Mouse (Mus musculus): Measurements from ENCODE around the gene Olfr155. TPM values are rescaled to one million over a fixed set of nuclear protein-coding genes. Genes with fewer than 3 reads are reported as not detected.

The Olfr155 gene
- polyA plus RNA-seq (2014; fragmentation: Nextera tagmentation; extraction: Ambion mirVana) = not detected in 2 replicates

GRCm38 (mm10) chr4:43851265-43851664, at the start of gene Olfr155:
TSS of gene Olfr155 (plus strand) at chr4:43851565.
- Histone ChIP-seq H3K4me2 (ENCODE audit: low read depth, low read length) (no peak within 1 kb of the TSS), H3K27ac (replicated peaks; ENCODE audit: low read depth, low read length) (no peak within 1 kb of the TSS), H3K27me3 (replicated peaks; ENCODE audit: control insufficient read depth, insufficient read depth, low read length) (no peaks in the 10 kb centered on the region), H3K9ac (ENCODE audit: low read depth, low read length) (no peak within 1 kb of the TSS), H3K36me3 (ENCODE audit: control insufficient read depth, insufficient read depth, low read length) (no peaks in the 10 kb centered on the region), H3K9me3 (ENCODE audit: control insufficient read depth, low read length) (no peaks in the 10 kb centered on the region), H3K4me1 (ENCODE audit: control insufficient read depth, insufficient read depth, low read length) (no peaks in the 10 kb centered on the region), H3K4me3 (ENCODE audit: low read depth, low read length) (no peak within 1 kb of the TSS)
- ATAC-seq (ENCODE audit: low read depth) = no peak
- 80% methylated on average over 6 of the region's 6 CpGs for WGBS
- DNase-seq (ENCODE audit: low spot score) = no peak

GRCm38 (mm10) chr4:43822896-43823550, 28.3 kb upstream of the Olfr155 start:
- no peak for DNase-seq (ENCODE audit: low spot score)
- Histone ChIP-seq H3K36me3 (ENCODE audit: control insufficient read depth, insufficient read depth, low read length) (no peaks in the 10 kb centered on the region), H3K27ac (replicated peaks; ENCODE audit: low read depth, low read length) (no peak overlapping the region), H3K9me3 (ENCODE audit: control insufficient read depth, low read length) (no peaks in the 10 kb centered on the region), H3K4me3 (ENCODE audit: low read depth, low read length) (no peak overlapping the region), H3K4me1 (ENCODE audit: control insufficient read depth, insufficient read depth, low read length) (0 out of 2 replicates have a peak, but pooled peaks cover 2% of the 10 kb centered on the region), H3K9ac (ENCODE audit: low read depth, low read length) (no peak overlapping the region), H3K4me2 (ENCODE audit: low read depth, low read length) (no peak overlapping the region), H3K27me3 (replicated peaks; ENCODE audit: control insufficient read depth, insufficient read depth, low read length) (no peaks in the 10 kb centered on the region)
- WGBS = 86% methylated on average over 13 of the region's 13 CpGs
- no peak for ATAC-seq (ENCODE audit: low read depth)

DNA sequence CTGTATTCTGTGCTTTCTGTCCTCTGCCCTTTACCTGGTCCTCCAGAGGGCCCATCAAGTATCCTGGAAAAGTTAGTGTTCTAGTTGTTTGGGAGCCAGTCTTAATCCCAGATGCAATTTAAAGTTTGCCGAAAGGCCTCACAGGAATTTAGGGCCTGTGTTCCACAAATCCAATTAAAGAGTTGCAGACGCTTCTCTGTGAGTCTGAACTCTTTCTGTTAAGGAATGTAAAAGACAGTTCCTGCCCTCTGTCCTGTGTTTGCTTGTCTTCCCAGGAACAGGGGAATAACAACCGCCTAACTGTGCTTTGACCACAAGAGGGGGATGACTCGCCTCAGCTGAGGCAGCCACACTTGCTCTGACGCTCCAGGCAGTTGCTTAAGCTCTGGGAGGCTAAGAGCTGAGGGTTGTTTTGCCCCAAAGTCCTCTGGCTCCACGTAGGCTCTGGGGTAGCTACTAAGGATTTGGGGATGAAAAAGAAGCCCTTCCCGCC, 27.5 kb upstream of the Olfr155 start, which contains the start of gene Olfr156:
TSS of gene Olfr156 (minus strand) at position 51 of the 493 bp plus-strand sequence.
- ATAC-seq (ENCODE audit: low read depth) = no peak; the same call in 1 of the 2 replicates
- DNase-seq (ENCODE audit: low spot score) = peak; percentile 81
- Histone ChIP-seq H3K4me1 (ENCODE audit: control insufficient read depth, insufficient read depth, low read length) (0 out of 2 replicates have a peak, but pooled peaks cover 2% of the 10 kb centered on the region), H3K9me3 (ENCODE audit: control insufficient read depth, low read length) (no peaks in the 10 kb centered on the region), H3K4me2 (ENCODE audit: low read depth, low read length) (no peak within 1 kb of the TSS), H3K36me3 (ENCODE audit: control insufficient read depth, insufficient read depth, low read length) (no peaks in the 10 kb centered on the region), H3K4me3 (ENCODE audit: low read depth, low read length) (no peak within 1 kb of the TSS), H3K27ac (replicated peaks; ENCODE audit: low read depth, low read length) (0 out of 2 replicates have a peak within 1 kb of the TSS, but pooled peaks have one; percentile 11), H3K27me3 (replicated peaks; ENCODE audit: control insufficient read depth, insufficient read depth, low read length) (no peaks in the 10 kb centered on the region), H3K9ac (ENCODE audit: low read depth, low read length) (0 out of 2 replicates have a peak within 1 kb of the TSS, but pooled peaks have one; percentile 34)
- WGBS = 7% methylated on average over 7 of the region's 7 CpGs

- WGBS = 90% methylated on average over 4 of the region's 4 CpGs
- Histone ChIP-seq H3K9ac (ENCODE audit: low read depth, low read length) (no peak overlapping the region), H3K4me2 (ENCODE audit: low read depth, low read length) (no peak overlapping the region), H3K27me3 (replicated peaks; ENCODE audit: control insufficient read depth, insufficient read depth, low read length) (no peaks in the 10 kb centered on the region), H3K9me3 (ENCODE audit: control insufficient read depth, low read length) (no peaks in the 10 kb centered on the region), H3K4me1 (ENCODE audit: control insufficient read depth, insufficient read depth, low read length) (no peaks in the 10 kb centered on the region), H3K4me3 (ENCODE audit: low read depth, low read length) (no peak overlapping the region), H3K27ac (replicated peaks; ENCODE audit: low read depth, low read length) (no peak overlapping the region), H3K36me3 (ENCODE audit: control insufficient read depth, insufficient read depth, low read length) (no peaks in the 10 kb centered on the region)
- ATAC-seq (ENCODE audit: low read depth) (no peak), DNase-seq (ENCODE audit: low spot score) (no peak)
Observed at GRCm38 (mm10) chr4:43828806-43829205, 22.6 kb upstream of the Olfr155 start.

DNA sequence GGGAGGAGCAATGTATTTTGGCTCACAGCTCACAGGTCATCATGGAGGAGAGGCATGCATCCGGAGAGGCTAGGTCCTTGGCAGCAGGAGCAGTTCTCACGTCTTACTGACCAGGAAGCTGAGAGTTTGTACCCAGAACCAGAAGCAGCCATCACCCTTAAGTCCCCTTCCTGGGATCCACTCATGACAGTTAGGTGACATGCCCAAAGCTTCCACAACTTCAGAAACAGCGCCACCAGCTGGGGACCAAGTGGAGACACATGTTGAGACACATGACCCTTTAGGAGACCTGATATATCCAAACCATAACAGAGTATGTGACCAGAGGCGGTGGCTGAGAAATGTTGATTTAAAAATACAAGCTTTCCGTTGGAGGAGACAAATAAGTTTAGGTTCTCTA, 19.3 kb upstream of the Olfr155 start:
- Histone ChIP-seq H3K27ac (replicated peaks; ENCODE audit: low read depth, low read length) (no peak overlapping the region), H3K4me1 (ENCODE audit: control insufficient read depth, insufficient read depth, low read length) (no peaks in the 10 kb centered on the region), H3K4me3 (ENCODE audit: low read depth, low read length) (no peak overlapping the region), H3K27me3 (replicated peaks; ENCODE audit: control insufficient read depth, insufficient read depth, low read length) (no peaks in the 10 kb centered on the region), H3K4me2 (ENCODE audit: low read depth, low read length) (no peak overlapping the region), H3K9me3 (ENCODE audit: control insufficient read depth, low read length) (no peaks in the 10 kb centered on the region), H3K9ac (ENCODE audit: low read depth, low read length) (no peak overlapping the region), H3K36me3 (ENCODE audit: control insufficient read depth, insufficient read depth, low read length) (no peaks in the 10 kb centered on the region)
- ATAC-seq (ENCODE audit: low read depth) (no peak), DNase-seq (ENCODE audit: low spot score) (no peak)
- 72% methylated on average over 5 of the region's 5 CpGs for WGBS

DNA sequence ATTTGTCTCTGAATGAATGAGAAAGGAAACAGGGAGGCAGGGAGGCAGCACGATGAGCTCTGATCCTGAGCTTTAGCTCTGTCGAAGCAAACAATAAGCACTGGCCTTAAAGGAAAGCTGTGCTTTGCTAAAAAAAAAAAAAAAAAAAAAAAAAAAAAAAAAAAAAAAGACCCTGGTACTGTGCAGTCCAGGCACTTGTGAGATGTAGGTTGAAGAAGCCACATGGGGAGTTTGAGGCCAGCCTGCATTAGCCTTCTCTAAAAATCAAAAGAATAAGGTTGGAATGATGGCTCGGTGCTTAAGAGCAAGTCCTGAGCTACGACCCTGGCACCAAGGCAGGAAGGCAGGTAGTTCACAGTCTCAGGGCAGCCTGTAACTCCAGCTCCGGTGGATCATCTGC, 17.6 kb upstream of the Olfr155 start:
- H3K27me3 ChIP-seq (replicated peaks; ENCODE audit: control insufficient read depth, insufficient read depth, low read length) = no peaks in the 10 kb centered on the region

GRCm38 (mm10) chr4:43834749-43835148, 16.6 kb upstream of the Olfr155 start:
- H3K9me3 ChIP-seq (ENCODE audit: control insufficient read depth, low read length) = no peaks in the 10 kb centered on the region
- no peaks in the 10 kb centered on the region for H3K27me3 ChIP-seq (replicated peaks; ENCODE audit: control insufficient read depth, insufficient read depth, low read length)
- 70% methylated on average over 4 of the region's 4 CpGs for WGBS
- DNase-seq (ENCODE audit: low spot score) (no peak), ATAC-seq (ENCODE audit: low read depth) (no peak)
- H3K9ac ChIP-seq (ENCODE audit: low read depth, low read length) = no peak overlapping the region
- no peak overlapping the region for H3K4me3 ChIP-seq (ENCODE audit: low read depth, low read length)
- no peaks in the 10 kb centered on the region for H3K36me3 ChIP-seq (ENCODE audit: control insufficient read depth, insufficient read depth, low read length)
- no peak overlapping the region for H3K27ac ChIP-seq (replicated peaks; ENCODE audit: low read depth, low read length)
- no peaks in the 10 kb centered on the region for H3K4me1 ChIP-seq (ENCODE audit: control insufficient read depth, insufficient read depth, low read length)
- no peak overlapping the region for H3K4me2 ChIP-seq (ENCODE audit: low read depth, low read length)

More for the DNA sequence above, 17.6 kb upstream of the Olfr155 start:
- no peak for DNase-seq (ENCODE audit: low spot score)
- H3K4me1 ChIP-seq (ENCODE audit: control insufficient read depth, insufficient read depth, low read length) = no peaks in the 10 kb centered on the region
- H3K4me3 ChIP-seq (ENCODE audit: low read depth, low read length) = no peak overlapping the region
- H3K9ac ChIP-seq (ENCODE audit: low read depth, low read length) = no peak overlapping the region
- WGBS = 68% methylated on average over 5 of the region's 5 CpGs
- no peak overlapping the region for H3K4me2 ChIP-seq (ENCODE audit: low read depth, low read length)
- no peaks in the 10 kb centered on the region for H3K36me3 ChIP-seq (ENCODE audit: control insufficient read depth, insufficient read depth, low read length)
- no peak for ATAC-seq (ENCODE audit: low read depth)
- no peaks in the 10 kb centered on the region for H3K9me3 ChIP-seq (ENCODE audit: control insufficient read depth, low read length)
- no peak overlapping the region for H3K27ac ChIP-seq (replicated peaks; ENCODE audit: low read depth, low read length)

DNA sequence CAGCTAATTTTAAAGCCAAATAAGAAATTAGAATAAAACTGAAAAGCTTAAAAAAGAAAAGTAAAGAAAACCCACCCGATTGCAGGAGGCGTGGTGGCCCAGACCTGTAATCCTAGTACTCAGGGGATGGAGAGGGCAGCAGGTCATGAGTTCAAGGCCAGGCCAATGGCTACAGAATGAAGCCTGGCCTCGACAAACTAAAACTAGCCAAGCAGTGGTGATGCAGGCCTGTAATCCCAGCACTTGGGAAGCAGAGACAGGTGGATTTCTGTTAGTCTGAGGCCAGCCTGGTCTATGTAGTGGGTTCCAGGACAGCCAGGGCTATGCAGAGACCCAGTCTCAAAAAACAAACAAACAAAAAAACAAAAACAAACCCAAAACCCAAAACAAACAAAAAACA, 13.0 kb upstream of the Olfr155 start:
- no peaks in the 10 kb centered on the region for H3K27me3 ChIP-seq (replicated peaks; ENCODE audit: control insufficient read depth, insufficient read depth, low read length)
- no peaks in the 10 kb centered on the region for H3K4me1 ChIP-seq (ENCODE audit: control insufficient read depth, insufficient read depth, low read length)
- no peak overlapping the region for H3K9ac ChIP-seq (ENCODE audit: low read depth, low read length)
- H3K36me3 ChIP-seq (ENCODE audit: control insufficient read depth, insufficient read depth, low read length) = no peaks in the 10 kb centered on the region
- H3K4me2 ChIP-seq (ENCODE audit: low read depth, low read length) = no peak overlapping the region
- H3K4me3 ChIP-seq (ENCODE audit: low read depth, low read length) = no peak overlapping the region
- H3K27ac ChIP-seq (replicated peaks; ENCODE audit: low read depth, low read length) = no peak overlapping the region
- no peak for DNase-seq (ENCODE audit: low spot score)
- 61% methylated on average over 3 of the region's 3 CpGs for whole genome bisulfite sequencing
- ATAC-seq (ENCODE audit: low read depth) = no peak
- H3K9me3 ChIP-seq (ENCODE audit: control insufficient read depth, low read length) = 0 out of 2 replicates have a peak, but pooled peaks cover 5% of the 10 kb centered on the region

DNA sequence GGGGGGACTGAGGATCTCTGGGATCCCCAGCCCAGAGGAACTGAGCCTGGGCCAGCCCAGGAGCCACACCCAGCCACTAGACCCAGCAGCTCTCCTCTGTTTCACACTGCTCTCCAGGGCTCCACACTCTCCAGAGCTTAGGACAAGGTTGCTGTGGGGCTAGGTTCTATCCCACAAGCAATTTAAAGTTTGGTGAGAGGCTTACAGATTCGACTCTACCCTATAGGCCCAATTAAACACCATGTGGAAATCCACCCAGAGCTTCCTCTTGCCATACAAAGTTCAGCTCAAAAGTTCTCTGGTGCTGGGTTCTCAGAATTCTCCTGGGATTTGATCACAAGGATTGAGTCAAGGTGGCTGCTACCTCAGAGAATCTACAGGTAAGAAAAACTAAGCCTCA, 11.3 kb upstream of the Olfr155 start, which contains the start of gene Olfr157:
TSS of gene Olfr157 (minus strand) at position 101 of the 400 bp plus-strand sequence.
- Histone ChIP-seq H3K4me1 (ENCODE audit: control insufficient read depth, insufficient read depth, low read length) (no peaks in the 10 kb centered on the region), H3K4me3 (ENCODE audit: low read depth, low read length) (no peak within 1 kb of the TSS), H3K9ac (ENCODE audit: low read depth, low read length) (no peak within 1 kb of the TSS), H3K4me2 (ENCODE audit: low read depth, low read length) (no peak within 1 kb of the TSS), H3K27ac (replicated peaks; ENCODE audit: low read depth, low read length) (no peak within 1 kb of the TSS), H3K36me3 (ENCODE audit: control insufficient read depth, insufficient read depth, low read length) (no peaks in the 10 kb centered on the region), H3K9me3 (ENCODE audit: control insufficient read depth, low read length) (0 out of 2 replicates have a peak, but pooled peaks cover 5% of the 10 kb centered on the region), H3K27me3 (replicated peaks; ENCODE audit: control insufficient read depth, insufficient read depth, low read length) (no peaks in the 10 kb centered on the region)
- ATAC-seq (ENCODE audit: low read depth) (no peak), DNase-seq (ENCODE audit: low spot score) (no peak)
- 73% methylated on average over 1 of the region's 1 CpGs for WGBS
